Mouse (Mus musculus): ENCODE data around the gene Slc4a5. TPM values are rescaled to one million over a fixed set of nuclear protein-coding genes. Genes with fewer than 3 reads are reported as not detected.

Slc4a5 gene
- polyA plus RNA-seq, 1 experiment from 2014 or later = 0.45 TPM

Other genes with a start within 250 kb of the Slc4a5 start
- gene Dok1, start 186.4 kb upstream of the Slc4a5 start, polyA plus RNA-seq (2014; fragmentation: Nextera tagmentation; extraction: Ambion mirVana) = 8.8 and 11.8 TPM in 2 replicates
- 12.0 and 14.3 TPM in 2 replicates for gene Loxl3, start 185.7 kb upstream of the Slc4a5 start, polyA plus RNA-seq (2014; fragmentation: Nextera tagmentation; extraction: Ambion mirVana)
- gene Aup1, start 165.3 kb upstream of the Slc4a5 start, polyA plus RNA-seq (2014; fragmentation: Nextera tagmentation; extraction: Ambion mirVana) = 144 and 156 TPM in 2 replicates
- 51.1 and 64.9 TPM in 2 replicates for gene Htra2, start 164.6 kb upstream of the Slc4a5 start, polyA plus RNA-seq (2014; fragmentation: Nextera tagmentation; extraction: Ambion mirVana)
- 1.9 and 2.6 TPM in 2 replicates for gene Dqx1, start 162.0 kb upstream of the Slc4a5 start, polyA plus RNA-seq (2014; fragmentation: Nextera tagmentation; extraction: Ambion mirVana)
- not detected in 2 replicates for gene Tlx2, start 149.5 kb upstream of the Slc4a5 start, polyA plus RNA-seq (2014; fragmentation: Nextera tagmentation; extraction: Ambion mirVana)
- 36.7 and 51.2 TPM in 2 replicates for gene Pcgf1, start 142.0 kb upstream of the Slc4a5 start, polyA plus RNA-seq (2014; fragmentation: Nextera tagmentation; extraction: Ambion mirVana)
- gene Lbx2, start 133.5 kb upstream of the Slc4a5 start, polyA plus RNA-seq (2014; fragmentation: Nextera tagmentation; extraction: Ambion mirVana) = 8.3 and 8.8 TPM in 2 replicates
- gene Ccdc142, start 118.2 kb upstream of the Slc4a5 start, polyA plus RNA-seq (2014; fragmentation: Nextera tagmentation; extraction: Ambion mirVana) = 1.6 and 2.4 TPM in 2 replicates
- 2.4 and 3.5 TPM in 2 replicates for gene Gm42688, start 118.2 kb upstream of the Slc4a5 start, polyA plus RNA-seq (2014; fragmentation: Nextera tagmentation; extraction: Ambion mirVana)
- 139 and 169 TPM in 2 replicates for gene Mrpl53, start 110.8 kb upstream of the Slc4a5 start, polyA plus RNA-seq (2014; fragmentation: Nextera tagmentation; extraction: Ambion mirVana)
- gene Mogs, start 104.3 kb upstream of the Slc4a5 start, polyA plus RNA-seq (2014; fragmentation: Nextera tagmentation; extraction: Ambion mirVana) = 37.8 and 57.4 TPM in 2 replicates
- 123 and 125 TPM in 2 replicates for gene Wbp1, start 98.3 kb upstream of the Slc4a5 start, polyA plus RNA-seq (2014; fragmentation: Nextera tagmentation; extraction: Ambion mirVana)
- gene Ino80b, start 94.4 kb upstream of the Slc4a5 start, polyA plus RNA-seq (2014; fragmentation: Nextera tagmentation; extraction: Ambion mirVana) = 18.8 and 20.0 TPM in 2 replicates
- 14.9 and 18.0 TPM in 2 replicates for gene Rtkn, start 84.4 kb upstream of the Slc4a5 start, polyA plus RNA-seq (2014; fragmentation: Nextera tagmentation; extraction: Ambion mirVana)
- 6.2 and 8.6 TPM in 2 replicates for gene Wdr54, start 63.4 kb upstream of the Slc4a5 start, polyA plus RNA-seq (2014; fragmentation: Nextera tagmentation; extraction: Ambion mirVana)
- gene 1700003E16Rik, start 63.4 kb upstream of the Slc4a5 start, polyA plus RNA-seq (2014; fragmentation: Nextera tagmentation; extraction: Ambion mirVana) = 0.94 and 0.96 TPM in 2 replicates
- 58.6 and 75.0 TPM in 2 replicates for gene Dctn1, start 53.9 kb upstream of the Slc4a5 start, polyA plus RNA-seq (2014; fragmentation: Nextera tagmentation; extraction: Ambion mirVana)
- gene Mthfd2, start 106.1 kb downstream of the Slc4a5 start, polyA plus RNA-seq (2014; fragmentation: Nextera tagmentation; extraction: Ambion mirVana) = 46.7 and 50.8 TPM in 2 replicates
- gene Mob1a, start 106.2 kb downstream of the Slc4a5 start, polyA plus RNA-seq (2014; fragmentation: Nextera tagmentation; extraction: Ambion mirVana) = 38.9 and 92.4 TPM in 2 replicates
- 142 and 182 TPM in 2 replicates for gene Bola3, start 129.3 kb downstream of the Slc4a5 start, polyA plus RNA-seq (2014; fragmentation: Nextera tagmentation; extraction: Ambion mirVana)
- gene Tet3, start 239.3 kb downstream of the Slc4a5 start, polyA plus RNA-seq (2014; fragmentation: Nextera tagmentation; extraction: Ambion mirVana) = 48.6 and 54.9 TPM in 2 replicates

Measured in kidney, embryonic 14.5 days (tissue).